Mouse (Mus musculus) lung, adult 2 months (tissue): ENCODE results near the gene Kcnip3. TPM values are rescaled to one million over a fixed set of nuclear protein-coding genes. Genes with fewer than 3 reads are reported as not detected.

ENCODE experiments used
- DNase-seq: peaks from one replicate; pipeline ENCODE4 v3.0.0; 2022
- H3K4me1 ChIP-seq: fragments of 200-500 bp; 2 replicates; pipeline ENCODE4 v1.6.1; 2011; ENCODE audit warnings: low read length; ENCODE audit not compliant: control insufficient read depth, insufficient read depth
- H3K4me3 ChIP-seq: fragments of 200-500 bp; replicated peaks from 2 replicates; pipeline ENCODE3; 2011; ENCODE audit warnings: low read depth, mild to moderate bottlenecking, control low read depth, low read length; ENCODE audit errors: extremely low read depth
- CTCF ChIP-seq: fragments of 200-500 bp; IDR thresholded peaks from 2 replicates; pipeline ENCODE4 v1.5.1; 2011; ENCODE audit warnings: mild to moderate bottlenecking, low read length, control low read depth; ENCODE audit not compliant: insufficient read depth
- POLR2A ChIP-seq: fragments of 200-500 bp; IDR thresholded peaks from 2 replicates; pipeline ENCODE4 v1.6.1; 2011; ENCODE audit warnings: low read depth, mild to moderate bottlenecking, control low read depth, low read length, borderline replicate concordance; ENCODE audit errors: extremely low read depth
- WGBS: fragments of 180-500 bp; shearing (Covaris S2); methylation state at CpG from one replicate; pipeline ENCODE4 v1.1.7; 2018; 5-methylcytosine and 5-hydroxymethylcytosine counted together
- polyA plus RNA-seq: library from polyadenylated mRNA; depleted of rRNA; stranded (reverse); fragments of >200 nt; gene quantifications from 2 replicates; pipeline ENCODE4 v1.2.3, GENCODE M21; 2012

Kcnip3 gene
- polyA plus RNA-seq, 1 experiment: 1.5 TPM

DNA sequence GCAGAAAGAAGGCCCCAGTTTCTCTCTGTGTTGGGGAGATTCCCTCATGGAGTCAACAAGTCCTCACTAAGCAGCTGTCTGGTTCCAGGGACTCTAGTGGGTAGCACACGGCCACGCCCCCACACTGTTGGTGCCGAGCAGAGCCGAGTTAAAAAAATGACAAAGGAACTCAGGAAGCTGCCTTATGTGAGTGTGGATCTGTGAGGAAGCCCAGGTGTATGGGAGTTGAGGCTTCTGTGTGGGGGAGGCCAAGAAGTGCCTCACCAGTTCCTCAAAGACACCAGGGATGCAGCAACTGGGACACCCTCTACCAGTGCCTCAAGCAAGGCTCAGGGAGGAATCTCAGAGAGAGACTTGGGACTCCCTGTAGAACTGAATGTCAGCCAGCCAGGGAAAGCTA, 42.7 kb downstream of the Kcnip3 start:
- H3K4me3 ChIP-seq: no peak overlapping the region
- no peaks in the 10 kb centered on the region; the same call in 1 of the 2 replicates for H3K4me1 ChIP-seq
- TF ChIP-seq CTCF: no peak
- TF ChIP-seq POLR2A: no peak
- DNase-seq: no peak
- 64% methylated on average over 4 of the region's 4 CpGs for WGBS

- TF ChIP-seq POLR2A (no peak), CTCF (no peak)
Observed at GRCm38 (mm10) chr2:127472279-127472678, 49.6 kb downstream of the Kcnip3 start.

DNA sequence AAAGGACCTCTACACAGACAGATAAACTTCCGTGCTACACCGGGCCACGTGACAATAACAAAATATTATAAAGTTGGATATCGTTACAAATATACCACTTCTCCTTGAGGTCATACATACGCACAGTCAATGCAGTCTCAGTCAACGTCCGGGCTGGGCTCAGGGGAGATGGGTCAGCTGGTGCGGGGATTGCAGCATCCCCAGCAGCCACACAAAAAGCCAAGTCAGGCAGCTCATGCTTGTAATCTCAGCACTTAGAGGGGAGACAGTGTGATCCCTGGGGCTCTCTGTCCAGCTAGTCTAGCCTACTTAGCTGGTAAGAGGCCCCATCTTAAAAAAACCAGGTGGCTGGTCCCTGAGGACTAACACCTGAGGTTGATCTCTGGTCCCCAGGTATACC, 50.6 kb downstream of the Kcnip3 start:
- no peaks in the 10 kb centered on the region for H3K4me1 ChIP-seq

More at GRCm38 (mm10) chr2:127472279-127472678, 49.6 kb downstream of the Kcnip3 start:
- no peak overlapping the region for H3K4me3 ChIP-seq
- 59% methylated on average over 3 of the region's 3 CpGs for WGBS
- DNase-seq: no peak
- H3K4me1 ChIP-seq: no peaks in the 10 kb centered on the region

DNA sequence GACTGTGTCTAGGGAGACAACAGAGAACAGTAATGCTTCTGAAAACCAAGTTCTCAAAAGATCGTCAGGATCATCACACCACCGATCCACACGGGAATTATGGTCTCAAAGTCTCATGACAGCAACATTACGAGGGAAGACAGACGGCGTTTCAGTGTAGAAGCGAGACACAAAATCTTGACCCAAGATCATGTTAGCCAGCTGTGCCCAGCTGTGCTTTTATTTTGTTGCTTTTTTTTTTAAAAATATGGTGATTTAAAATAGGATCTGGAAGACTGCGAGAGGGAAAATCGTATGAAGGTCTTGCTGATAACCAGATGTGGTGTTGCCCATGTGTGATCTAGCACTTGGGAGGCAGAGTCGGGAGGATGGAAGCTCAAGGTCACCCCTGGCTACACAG, 51.2 kb downstream of the Kcnip3 start:
- Histone ChIP-seq H3K4me1 (no peaks in the 10 kb centered on the region), H3K4me3 (no peak overlapping the region)
- DNase-seq: no peak
- WGBS: 75% methylated on average over 10 of the region's 10 CpGs
- TF ChIP-seq POLR2A: no peak
- no peak for TF ChIP-seq CTCF

More for the DNA sequence above, 50.6 kb downstream of the Kcnip3 start:
- no peak for TF ChIP-seq CTCF
- TF ChIP-seq POLR2A: no peak
- no peak overlapping the region for H3K4me3 ChIP-seq
- WGBS: 69% methylated on average over 8 of the region's 8 CpGs
- DNase-seq: no peak

DNA sequence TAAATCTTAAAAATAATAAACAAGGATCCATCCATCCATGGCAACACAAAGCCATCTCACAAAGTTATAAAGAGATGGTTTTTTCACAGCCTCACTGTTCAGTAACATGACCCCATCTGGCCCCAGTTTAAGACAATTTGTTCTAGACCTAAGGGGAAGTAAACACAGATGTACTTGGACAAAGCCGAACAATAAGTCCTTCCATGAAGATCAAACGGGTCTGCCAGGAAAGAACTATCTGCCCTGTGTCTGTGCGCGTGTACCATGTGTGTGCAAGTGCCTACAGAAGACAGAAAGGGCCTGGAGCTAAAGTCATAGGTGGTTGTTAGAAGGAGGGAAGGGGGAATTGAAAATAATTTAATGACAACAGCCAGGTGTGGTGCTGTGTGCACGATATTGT, 51.7 kb downstream of the Kcnip3 start:
- no peak for DNase-seq
- Histone ChIP-seq H3K4me3 (no peak overlapping the region), H3K4me1 (no peaks in the 10 kb centered on the region)
- TF ChIP-seq CTCF (no peak), POLR2A (no peak)
- 61% methylated on average over 5 of the region's 5 CpGs for WGBS

GRCm38 (mm10) chr2:127462314-127462713, 59.6 kb downstream of the Kcnip3 start:
- peak; percentile 27 for DNase-seq
- TF ChIP-seq CTCF: peak; percentile 86
- TF ChIP-seq POLR2A: no peak
- WGBS: 8% methylated on average over 8 of the region's 8 CpGs
- H3K4me3 ChIP-seq: no peak overlapping the region
- H3K4me1 ChIP-seq: no peaks in the 10 kb centered on the region

DNA sequence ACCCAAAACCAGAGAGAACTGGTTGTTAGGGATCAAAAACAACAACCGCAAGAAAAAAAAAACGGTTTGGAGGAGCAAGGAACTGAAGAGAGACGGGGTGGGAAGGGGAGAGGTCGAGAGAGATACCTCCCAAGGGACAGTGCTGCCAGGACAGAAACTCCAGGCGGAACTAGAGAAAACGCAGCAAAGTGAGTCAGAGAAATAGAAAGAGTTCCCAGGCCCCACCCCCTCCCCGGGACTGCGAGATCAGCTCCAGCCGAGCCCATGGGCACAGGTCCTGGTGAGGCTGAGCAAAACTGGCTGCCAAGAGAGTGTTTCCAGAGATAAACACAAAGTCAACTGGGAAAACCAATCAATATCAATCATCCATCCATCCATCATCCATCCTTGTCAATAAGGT, 60.5 kb downstream of the Kcnip3 start:
- WGBS: 39% methylated on average over 9 of the region's 9 CpGs
- TF ChIP-seq POLR2A: no peak
- no peak for TF ChIP-seq CTCF
- H3K4me3 ChIP-seq: no peak overlapping the region
- DNase-seq: no peak
- H3K4me1 ChIP-seq: no peaks in the 10 kb centered on the region

DNA sequence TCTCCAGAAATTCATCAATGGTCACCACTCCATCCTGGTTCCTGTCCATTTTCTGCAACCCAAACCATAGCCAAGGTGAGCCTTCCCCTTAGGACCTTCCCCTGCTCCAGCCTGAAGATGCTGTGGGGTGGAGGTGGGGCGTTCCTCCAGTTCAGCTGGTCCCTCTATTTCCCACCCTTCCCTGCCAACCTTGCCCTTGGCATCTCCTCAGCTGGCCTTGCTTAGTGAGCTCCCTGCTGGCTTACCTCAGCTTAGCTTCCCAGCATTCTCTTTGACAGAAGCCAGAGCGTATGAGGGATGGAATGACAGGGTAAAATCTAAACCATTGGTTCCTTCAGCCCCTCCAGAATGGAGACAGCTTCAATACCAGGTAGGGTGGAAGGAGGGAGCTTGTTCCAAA, 62.6 kb downstream of the Kcnip3 start:
- no peak for TF ChIP-seq CTCF
- TF ChIP-seq POLR2A: no peak
- 81% methylated on average over 2 of the region's 2 CpGs for WGBS
- DNase-seq: no peak
- Histone ChIP-seq H3K4me3 (no peak overlapping the region), H3K4me1 (no peaks in the 10 kb centered on the region)

DNA sequence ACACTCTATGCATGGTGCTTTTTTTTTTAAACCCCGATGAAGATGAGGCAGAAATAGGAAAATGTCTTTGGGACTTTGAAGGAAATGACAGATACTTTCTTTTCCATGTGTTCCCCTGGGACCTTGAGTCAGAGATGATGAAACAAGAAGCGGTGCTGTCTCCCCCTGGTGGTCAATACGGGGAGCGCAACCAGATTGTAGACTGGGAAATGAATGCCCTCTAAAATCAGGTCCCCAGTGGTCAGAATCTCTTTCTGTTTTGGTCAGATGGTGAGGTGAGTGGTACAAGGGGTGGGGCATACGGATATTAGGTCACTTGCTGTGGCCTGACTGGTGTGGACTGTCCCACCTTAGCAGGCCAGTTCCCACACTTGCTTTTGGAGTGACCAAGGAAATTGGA, 68.1 kb downstream of the Kcnip3 start:
- H3K4me1 ChIP-seq: no peaks in the 10 kb centered on the region
- 2% methylated on average over 5 of the region's 5 CpGs for WGBS
- peak; percentile 84 for TF ChIP-seq CTCF
- TF ChIP-seq POLR2A: no peak
- DNase-seq: peak; percentile 56
- no peak overlapping the region for H3K4me3 ChIP-seq

GRCm38 (mm10) chr2:127453141-127453540, 68.8 kb downstream of the Kcnip3 start:
- H3K4me3 ChIP-seq: no peak overlapping the region
- TF ChIP-seq CTCF (no peak), POLR2A (no peak)
- no peaks in the 10 kb centered on the region for H3K4me1 ChIP-seq
- 69% methylated on average over 9 of the region's 9 CpGs for WGBS
- DNase-seq: no peak
